Mouse (Mus musculus) thymus, postnatal 4 days (tissue): Measurements from ENCODE around the gene Kif26b.

Experiments used
- DNase-seq: peaks from one replicate; pipeline ENCODE4 v3.0.0; 2021

The Kif26b gene

DNA sequence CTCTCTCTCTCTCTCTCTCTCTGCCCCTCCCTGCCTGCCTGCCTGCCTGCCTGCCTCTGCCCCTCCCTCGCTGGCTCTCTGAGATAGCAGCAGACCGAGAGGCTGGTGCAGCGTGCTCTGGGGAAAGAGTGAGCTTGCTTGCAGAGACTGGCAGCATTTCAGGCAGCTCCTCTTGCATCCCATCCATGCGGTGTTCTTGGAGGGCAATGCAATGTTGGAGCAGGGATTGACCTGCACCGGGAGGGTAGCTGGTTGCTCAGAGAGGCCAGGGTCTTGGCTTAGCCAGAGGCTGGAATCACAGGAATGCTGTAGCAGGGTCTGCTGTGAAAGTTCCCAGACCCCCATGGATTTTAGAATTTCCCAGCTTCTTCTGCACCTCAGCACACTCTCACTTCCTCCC, 269.4 kb downstream of the Kif26b start:
- no peak for DNase-seq

DNA sequence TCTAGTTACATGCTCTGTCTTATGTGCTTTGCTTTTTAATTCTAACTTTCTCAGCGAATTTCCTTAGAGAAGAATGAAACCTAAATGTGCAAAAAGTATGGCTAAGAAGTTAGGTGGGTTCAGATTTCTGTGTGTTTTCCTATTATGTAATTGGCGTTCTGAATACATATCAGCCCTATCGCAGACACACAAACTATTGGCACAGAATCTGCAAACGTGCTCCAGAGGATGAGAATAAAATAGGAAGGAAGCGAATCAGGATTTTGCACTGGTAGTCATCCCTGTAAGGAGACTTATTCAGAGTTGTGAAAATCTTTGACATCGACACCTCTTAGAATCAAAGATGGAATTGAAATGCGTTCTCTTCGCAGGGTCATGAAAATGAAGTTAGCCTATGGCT, 270.0 kb downstream of the Kif26b start:
- DNase-seq, result no peak

DNA sequence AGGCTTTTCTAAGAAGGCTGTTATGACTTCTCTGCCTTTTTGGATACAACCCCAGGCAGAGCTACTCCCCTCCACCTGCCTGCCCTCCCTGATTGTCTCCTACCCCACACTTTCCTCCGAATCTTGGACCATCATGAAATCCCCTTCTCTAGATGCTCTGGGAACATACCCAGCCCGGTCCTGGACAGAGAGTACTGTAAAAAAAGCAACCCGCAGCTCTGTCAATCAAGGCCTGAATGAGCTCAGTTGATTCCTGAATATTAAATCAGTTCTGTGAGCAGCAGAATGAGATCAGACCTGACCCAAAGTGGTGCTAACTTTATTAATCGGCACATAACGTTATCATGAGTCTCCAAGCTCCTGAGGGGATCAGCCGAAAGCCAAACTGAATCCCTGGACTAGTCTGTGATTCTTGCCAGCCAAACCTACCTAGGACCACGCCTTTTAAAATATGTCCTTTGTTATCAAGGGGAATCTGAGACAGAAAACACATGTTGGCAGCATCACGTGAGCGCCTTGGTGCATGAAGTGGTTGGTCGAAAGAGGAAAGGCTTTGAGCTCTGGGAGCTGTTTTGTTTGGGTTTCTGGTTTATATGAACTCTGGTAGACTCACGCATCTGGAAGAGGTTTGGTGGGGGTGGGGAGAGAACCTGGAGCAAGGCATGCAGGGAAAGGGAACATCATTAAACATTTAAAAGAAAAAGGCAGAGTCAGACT, 271.1 kb downstream of the Kif26b start:
- no peak for DNase-seq

DNA sequence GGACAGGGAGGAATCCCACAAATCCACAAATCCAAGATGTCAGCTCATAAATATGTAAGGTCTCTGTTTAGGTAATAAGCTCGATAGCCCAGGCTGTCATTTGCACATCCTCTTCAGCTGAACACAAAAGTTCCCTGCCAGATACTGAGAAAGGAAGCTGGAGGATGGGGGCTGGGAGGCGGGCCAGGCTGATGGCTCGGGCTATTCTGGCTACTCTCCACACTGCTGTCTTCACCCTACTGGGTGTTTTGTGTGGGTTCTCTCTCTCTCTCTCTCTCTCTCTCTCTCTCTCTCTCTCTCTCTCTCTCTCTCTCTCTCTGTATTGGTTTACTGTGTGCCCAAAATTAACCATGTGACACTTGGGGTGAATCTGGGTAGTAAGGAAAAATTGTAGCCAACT, 274.2 kb downstream of the Kif26b start:
- DNase-seq, result no peak

DNA sequence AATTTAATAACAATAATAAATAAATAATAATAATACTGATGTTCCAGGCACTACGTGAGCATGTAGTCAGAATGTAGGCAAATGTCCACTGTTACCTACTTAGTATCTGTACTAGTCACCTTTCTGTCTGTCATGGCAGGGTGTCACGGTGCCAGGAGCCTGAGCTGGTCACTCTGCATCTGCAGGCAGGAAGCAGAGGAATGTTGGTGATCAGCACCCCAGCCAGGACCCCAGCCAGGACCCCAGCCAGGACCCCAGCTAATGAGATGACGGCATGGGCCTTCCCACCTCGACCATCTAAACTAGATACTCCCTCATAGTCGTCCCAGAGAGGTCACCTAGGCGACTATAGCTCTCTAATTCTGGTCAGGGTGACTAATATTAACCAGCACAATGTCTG, 288.6 kb downstream of the Kif26b start:
- DNase-seq, result no peak

DNA sequence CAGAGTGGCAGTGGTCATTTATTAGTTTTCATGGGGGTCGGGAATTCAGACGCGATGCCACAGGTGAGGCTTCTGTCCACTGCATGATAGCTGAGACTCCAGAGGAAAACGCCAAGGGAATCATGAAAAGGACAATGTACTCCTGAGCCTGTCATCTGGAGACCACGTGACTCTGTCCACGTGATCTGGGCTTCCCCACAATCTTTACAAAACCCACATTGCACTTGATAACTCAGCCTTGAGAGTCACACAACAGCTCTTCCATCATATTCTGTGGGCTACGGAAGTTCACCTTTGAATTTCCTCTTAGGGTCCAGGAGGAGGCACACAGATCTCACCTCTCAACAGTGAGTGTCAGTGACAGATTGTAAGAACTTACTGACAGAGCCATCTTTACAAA, 290.1 kb downstream of the Kif26b start:
- DNase-seq, result no peak

DNA sequence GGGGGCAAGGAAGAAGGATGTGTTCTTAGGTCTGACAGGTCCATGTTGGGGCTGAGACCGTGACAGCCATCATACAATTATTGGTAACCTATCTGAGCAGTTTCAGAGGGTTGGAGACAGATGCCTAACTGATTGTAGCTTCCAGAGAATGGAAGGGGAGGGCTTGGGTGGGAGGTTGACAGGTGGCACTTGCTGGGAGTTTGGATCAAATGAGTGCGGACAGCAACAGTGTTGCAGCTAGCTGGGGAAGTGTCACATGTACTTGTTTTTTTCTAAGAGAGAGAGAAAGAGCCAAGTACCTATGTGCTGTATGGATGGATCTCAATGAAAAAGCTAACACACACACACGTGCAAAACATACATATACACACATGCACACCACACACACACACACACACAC, 291.2 kb downstream of the Kif26b start:
- DNase-seq, result no peak

DNA sequence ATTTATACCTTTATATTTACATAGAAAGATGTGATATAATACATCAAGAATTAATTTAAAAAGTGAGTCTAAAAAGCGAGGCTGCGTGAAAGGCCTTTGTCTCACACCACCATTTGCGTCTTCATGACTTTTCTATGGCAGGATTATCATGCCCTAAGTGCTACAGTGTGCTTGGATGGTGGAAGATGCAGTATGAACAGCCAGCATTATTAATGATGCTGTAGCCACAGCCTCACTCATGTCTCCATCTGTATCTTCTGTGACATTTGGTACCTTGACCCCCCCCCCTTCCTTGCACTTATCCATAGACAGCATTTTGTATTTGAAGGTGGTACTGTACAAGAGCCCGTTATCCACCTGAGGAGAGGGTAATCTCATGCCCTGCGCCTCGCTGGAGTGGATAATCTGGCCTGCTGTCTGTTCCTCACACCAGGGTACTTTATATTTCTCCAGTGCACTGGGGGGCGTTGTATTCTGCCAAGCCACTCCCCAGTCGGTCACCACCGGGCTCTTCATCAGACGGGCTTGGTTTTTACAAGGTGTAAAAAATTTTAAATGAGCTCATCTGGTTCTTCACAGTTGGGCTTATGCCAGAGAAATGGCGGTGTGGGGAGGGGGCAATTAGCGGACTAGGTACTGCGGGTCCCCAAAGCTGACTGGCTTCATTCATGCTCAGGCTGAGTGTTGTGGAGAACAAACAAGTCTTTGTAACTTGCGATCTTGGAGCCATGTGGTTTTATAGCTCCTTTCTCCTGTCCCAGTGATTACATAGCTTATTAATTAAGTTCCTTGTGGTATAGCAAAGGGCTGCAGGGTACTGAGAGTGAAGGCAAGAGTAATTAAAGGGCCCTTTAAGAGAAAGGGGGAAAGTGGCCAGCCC, 291.9 kb downstream of the Kif26b start:
- no peak for DNase-seq

DNA sequence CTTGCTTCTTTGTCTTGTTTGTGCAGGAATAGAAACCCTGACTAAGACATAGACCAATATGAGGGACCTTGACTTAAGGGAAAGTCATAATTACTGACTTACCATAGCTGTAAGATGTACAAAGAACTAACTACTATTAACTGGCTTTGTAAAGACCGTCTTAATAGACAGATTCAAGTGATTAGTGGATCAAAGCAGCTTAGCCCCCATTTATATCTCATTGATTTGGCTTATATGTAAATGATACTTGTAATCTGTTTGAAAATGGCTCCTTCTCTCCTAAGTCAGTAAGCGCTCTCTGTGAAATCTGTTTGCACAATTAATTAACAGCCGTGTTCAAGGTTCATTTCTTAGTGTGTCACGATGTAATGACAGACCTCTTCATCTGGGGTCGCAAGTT, 295.9 kb downstream of the Kif26b start:
- DNase-seq, result no peak

DNA sequence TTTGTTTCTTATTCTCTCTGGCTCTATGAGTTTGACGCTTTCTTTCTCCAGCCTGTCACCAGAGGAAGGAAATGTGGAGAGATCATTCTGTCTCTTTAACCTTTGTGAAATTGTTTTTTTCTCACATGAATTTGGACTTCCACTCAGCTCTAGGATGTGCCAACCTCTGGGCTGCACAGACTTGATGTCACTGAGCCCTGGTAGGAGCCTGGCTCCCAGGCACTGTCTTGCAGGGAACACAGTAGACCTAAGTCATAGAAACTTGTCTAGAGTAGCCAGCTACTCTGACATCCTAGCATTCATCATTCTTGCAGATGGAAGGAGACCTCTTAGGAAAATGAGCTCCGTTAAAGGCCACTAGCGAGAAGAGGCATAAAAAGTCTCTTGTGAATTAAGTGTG, 298.3 kb downstream of the Kif26b start:
- no peak for DNase-seq

DNA sequence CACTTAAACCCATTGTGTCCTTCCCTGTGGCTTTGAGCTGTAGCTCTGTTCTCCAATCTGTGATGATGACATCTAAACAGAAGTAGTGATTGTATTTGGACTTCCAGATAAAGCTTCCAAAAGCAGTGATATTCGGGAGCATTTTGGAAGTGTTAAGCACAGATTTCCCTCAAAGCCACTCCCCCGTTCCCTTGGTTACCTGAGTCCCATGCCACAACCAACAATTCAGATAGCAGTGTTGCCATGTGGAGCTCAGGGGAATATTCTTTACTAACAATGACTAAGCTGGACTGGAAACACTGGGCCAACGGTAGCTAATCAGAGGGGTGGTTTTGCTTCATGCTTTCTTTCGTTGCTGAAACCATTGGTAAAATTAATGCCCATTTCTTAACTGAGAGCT, 300.5 kb downstream of the Kif26b start:
- no peak for DNase-seq

DNA sequence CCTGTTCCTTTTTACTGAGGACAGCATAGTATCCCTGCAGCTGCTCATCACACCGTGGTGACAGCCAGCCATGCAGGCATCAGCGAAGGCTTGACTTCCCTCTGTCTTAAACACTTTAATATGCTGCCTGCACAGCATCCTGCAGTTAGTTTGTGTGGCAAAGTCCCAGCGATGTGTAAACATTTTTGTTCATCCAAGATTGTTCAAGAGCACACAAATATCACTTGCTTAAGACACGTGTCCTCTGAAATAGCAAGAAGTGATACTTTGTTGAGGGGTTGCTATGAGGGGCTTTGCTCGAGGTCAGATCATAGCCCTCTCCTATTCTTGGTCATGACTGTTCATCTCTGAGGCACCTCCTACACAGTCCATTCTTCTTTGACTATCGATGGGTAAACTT, 303.6 kb downstream of the Kif26b start:
- DNase-seq, result no peak

DNA sequence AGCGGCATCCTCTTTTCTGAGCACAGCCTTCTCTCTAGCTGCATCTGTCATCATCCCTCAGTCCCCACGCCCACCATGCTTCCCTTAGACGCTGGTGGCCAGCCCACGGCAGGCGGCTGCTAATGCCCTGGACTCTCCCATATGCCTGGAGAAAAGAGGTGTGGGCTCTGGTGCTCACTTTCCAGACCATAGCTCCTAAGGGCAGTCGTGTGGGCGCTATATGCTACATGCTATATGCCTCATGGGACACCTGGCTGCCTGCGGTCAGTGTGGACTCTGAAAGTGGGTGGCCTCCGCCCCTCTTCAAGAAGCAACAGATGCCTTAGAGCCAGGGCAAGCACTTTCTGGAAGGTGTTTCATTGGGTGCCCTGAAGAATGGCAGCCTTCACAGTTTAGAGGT, 306.9 kb downstream of the Kif26b start:
- no peak for DNase-seq

DNA sequence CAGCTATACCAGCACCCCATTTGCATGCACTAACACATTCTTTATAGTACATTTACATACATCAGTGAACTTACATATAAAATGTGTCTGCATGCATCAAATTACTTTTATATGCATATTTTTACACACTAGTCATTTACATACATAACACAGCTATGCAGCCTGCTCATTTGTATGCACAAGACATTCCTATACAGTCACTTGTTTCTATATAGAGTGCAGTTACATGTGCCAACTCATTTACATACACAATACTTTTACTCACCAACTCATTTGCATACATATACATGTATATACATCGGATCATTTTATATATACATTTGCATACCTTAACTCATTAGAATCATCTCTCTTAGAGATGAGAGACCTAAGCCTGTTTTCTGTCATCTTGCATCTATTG, 308.1 kb downstream of the Kif26b start:
- DNase-seq, result no peak

DNA sequence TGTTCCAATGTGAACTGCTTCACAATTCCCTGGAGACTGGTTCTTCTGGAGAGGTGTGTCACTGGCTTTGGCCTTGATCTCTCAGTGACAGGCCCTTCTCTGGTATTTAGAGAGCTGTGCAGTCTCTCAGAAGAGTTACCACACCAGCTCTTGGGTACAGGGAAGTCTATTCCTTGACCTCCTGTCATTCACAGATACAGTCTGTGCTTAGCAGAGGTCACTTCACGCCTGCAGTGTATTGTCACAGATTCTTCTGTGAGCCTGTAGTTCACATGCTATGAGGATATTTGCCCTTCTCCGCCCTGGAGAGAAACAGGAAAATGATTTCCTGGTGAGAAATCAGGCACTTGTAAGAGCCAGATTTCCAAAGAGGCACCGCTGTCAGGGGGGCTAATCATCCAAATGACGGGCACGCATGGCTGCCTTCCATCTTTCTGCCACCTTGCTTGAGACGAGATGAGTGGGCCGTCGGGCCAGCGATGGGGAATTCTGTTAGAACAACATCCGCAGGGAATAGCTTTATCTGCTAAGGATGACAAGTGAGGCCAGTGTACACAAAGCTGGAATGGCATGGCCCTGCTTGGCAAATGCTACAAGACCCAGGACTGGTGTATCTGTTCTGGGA, 309.9 kb downstream of the Kif26b start:
- DNase-seq, result no peak

DNA sequence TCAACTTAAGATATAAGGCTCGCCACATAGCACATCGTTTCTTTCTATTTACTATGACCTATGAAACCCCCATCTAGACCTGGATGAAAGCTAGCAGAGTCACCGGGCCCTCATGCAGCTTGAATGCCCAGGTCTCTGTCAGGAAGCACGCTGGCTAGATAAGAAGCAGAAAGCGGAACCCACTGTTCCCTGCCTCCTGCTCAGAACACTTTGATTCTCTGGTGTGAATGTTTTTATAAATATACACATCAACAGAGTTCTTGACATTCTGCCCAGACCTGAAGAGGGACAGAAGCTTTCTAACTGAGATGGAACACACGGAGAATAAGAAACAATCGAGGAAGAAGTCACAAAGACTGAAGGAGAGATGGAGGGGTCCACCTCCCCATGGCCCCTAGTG, 311.4 kb downstream of the Kif26b start:
- no peak for DNase-seq

DNA sequence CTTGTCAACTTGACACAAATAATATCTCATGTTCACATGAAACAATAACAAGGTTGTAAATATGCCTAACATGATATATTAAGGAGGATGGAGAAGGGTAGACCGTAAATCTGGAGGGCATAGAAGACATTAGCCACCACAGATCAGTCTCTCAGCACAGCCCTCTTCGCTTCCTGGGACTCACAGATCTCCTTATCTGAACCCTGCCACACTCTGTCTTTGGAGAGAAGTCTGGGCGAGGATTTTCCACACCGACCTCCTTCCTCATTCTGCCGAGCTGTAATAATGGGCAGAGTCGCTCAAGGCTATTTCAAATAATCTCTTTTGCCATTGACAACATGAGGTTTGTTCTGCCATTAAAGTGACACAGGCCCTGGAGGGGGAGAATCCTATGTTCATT, 315.9 kb downstream of the Kif26b start:
- no peak for DNase-seq

DNA sequence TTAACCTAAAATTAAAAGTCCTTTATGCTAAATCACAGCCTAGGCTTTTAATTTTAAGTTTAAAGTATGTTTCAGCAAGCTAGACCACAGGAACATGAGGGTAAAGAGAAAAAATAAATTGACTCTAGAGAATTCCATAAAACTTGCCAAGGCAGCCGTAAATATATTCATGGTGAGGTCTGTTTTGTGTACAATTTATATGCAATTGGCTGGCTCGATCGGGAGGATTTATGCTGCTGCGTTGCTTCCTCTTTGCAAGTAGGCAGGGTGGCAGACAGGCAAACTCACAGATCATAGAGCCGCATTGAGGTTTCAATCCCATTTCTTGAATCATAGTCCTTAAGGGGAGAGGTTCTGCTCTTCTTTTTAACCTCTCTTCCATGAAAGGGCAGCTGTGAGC, 318.6 kb downstream of the Kif26b start:
- no peak for DNase-seq

DNA sequence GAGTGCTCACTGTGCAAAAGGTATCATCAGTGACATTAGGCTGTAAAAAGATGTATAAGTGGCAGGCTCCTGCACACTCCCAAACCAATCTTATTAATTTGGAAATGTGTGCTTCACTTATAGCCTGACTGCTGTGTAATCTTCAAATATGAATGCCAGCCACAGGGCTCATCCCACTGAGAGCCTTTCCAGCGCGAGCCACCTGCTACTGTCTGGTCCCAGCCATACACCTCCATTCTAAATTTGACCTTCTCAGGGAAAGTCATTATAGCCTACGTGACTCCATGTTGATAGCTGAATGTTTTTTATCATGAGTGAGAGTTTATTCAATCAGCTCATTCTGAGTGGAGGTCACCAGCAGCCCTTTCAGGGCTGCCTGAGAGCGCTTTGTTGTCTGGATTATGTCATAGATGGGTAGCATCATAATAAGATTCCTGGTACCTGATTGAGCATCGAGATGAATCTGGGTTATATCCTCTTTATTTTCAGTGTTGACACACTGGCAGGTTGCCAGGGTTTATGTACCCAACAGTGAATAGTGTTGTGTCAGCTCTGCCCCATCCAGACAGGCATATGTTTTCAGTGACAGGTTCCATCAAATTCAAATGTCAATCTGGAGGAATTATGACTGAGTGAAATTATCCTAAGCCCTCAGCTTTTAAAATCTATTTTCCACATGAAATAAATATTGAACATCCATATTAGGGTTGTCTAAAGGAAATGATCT, 319.6 kb downstream of the Kif26b start:
- no peak for DNase-seq

DNA sequence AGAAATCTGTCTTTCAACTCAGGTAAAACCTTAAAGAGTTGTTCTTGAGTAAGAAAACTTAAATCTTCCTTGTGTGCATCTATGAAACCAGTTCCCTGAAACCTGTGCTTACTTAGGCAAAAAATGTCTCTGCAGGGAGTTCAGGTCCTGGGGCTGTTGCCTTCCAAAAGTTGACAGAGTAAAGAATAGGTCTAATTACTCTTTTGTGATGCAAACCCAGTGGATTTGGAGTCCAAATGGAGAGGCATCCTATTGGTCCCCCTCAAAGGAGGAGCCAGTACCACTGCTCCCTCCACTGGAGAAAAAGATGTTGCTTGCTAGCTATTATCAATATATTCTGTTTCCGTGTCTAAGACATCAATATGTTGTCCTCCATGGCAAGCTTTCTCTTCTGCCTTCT, 321.6 kb downstream of the Kif26b start:
- DNase-seq, result no peak

DNA sequence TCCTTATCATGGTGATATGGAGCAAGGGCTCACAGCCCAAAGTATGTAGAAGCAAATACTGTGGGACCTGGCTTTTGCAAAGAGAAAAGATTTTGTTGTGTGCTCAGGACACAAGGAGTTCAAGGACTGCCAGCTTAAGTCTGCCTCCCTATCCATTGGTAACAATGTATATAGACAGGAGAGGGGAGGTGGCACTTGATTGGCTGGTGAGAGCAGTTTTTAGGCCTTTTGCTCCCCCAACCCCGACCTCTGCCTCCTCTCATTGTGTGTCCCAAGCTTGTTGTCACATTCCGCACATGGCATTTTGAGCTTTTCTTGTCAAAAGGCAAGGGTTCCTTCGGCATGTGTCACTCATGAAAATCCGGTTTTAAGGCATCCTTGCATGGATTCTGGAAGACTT, 326.0 kb downstream of the Kif26b start:
- no peak for DNase-seq

DNA sequence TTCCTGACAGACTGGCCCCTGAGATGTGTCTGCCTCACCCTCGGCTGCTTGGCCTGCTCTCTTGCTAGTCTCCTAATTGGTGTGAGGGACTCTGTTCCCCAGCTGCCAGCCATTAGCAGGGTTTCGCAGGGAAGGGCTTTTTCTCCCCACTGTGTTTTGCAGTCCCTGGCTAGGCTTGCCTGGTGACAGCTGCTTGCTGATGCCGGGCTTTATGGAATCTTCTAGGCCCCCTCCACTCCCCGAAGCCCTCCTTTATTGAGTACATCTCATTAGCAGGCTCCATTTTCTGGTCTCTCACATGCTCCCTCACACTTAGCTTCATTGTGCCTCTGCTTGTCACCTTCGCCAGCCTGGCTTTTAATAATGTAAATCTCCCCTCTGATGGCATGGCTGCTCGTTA, 327.0 kb downstream of the Kif26b start:
- DNase-seq, result no peak

DNA sequence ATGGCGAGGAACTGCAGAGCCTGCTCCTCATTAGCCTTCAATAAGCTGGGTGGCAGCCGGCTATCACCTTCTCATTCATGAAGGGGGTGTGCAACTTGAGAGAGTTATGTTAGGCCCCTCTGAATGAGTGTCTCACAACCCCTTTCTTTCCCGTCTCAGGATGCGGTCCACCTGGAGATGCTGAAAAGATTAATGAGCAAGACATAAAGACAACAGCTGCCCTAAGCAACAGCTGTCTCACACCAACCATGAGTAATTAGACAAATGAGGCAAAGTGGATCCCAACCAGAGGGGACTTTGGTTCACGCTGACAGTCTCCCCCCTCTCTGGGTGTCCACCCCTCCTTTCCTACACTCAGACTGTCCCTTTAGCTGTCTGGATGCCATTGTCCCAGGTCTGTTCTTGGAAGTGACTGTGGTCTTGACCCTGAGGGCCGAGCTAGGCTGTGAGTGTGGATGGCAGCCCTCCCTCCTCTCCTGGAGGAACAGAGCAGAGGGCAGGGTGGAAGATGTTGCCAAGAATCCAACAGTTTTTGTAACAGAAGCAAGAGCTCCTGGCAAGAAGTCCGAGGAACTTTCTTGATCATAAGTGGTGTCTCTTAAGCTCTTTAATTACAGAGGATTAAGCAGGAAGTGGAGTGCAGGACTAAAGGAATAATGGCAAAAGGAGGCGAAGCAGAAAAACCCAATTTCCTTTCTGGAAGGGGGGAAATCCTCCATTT, 331.9 kb downstream of the Kif26b start:
- no peak for DNase-seq
